Mouse (Mus musculus) CH12.LX (cell line): ENCODE data around the gene Plpp3.

Source experiments
- CTCF ChIP-seq, 2 experiments: IDR thresholded peaks in 1 of 2; conservative IDR thresholded peaks in 1 of 2; 2 replicates each; pipeline ENCODE4 v1.5.1; 2011 to 2012; ENCODE audit warnings: low read depth in 2 of 2, low read length in 2 of 2, improper control_type of control experiment in 1 of 2, inconsistent platforms in 1 of 2, mild to moderate bottlenecking in 1 of 2, moderate library complexity in 1 of 2
- E2F4 ChIP-seq: IDR thresholded peaks from 2 replicates; pipeline ENCODE4 v1.6.1; 2011; ENCODE audit warnings: low read depth, low read length, improper control_type of control experiment; ENCODE audit not compliant: insufficient replicate concordance
- EP300 ChIP-seq: IDR thresholded peaks from 2 replicates; pipeline ENCODE4 v1.6.1; 2011; ENCODE audit warnings: low read length, improper control_type of control experiment
- KAT2A ChIP-seq: IDR thresholded peaks from 2 replicates; pipeline ENCODE4 v1.6.1; 2012; ENCODE audit warnings: low read length, improper control_type of control experiment, inconsistent platforms; ENCODE audit not compliant: insufficient replicate concordance
- MYC ChIP-seq: IDR thresholded peaks from 2 replicates; pipeline ENCODE4 v1.6.1; 2011; ENCODE audit warnings: low read depth, mild to moderate bottlenecking, improper control_type of control experiment, low read length

DNA sequence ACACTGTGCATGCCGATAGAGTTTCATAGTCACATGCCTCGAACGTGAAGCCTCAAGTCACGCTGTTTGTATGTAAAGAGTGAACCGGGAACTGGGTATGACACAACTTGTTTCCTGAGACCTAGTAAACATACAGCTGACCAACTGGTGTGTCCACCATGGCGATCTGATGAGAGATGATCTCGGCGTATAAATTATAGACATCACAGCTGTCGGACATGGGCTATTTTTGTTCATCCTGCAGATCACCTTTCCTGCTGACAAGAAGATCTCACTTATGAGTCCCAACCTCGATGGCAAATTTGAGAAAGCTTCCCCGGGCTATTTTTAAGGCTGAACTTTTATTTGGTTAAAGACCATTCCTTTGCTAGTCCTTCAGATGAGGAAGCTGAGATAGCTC lies 45.4 kb upstream of the Plpp3 start:
- no peak for TF ChIP-seq CTCF (conservative IDR thresholded peaks at IDR 0.05 in 1 of 2, IDR thresholded peaks at IDR 0.05 in 1 of 2; ENCODE audit: low read depth in 2 of 2, low read length in 2 of 2)
- no peak for TF ChIP-seq E2F4
- TF ChIP-seq KAT2A = no peak
- no peak for TF ChIP-seq MYC
- TF ChIP-seq EP300 = no peak
